Comparison of ENCODE assay signal across 17 mouse cellular contexts in the genomic region with DNA sequence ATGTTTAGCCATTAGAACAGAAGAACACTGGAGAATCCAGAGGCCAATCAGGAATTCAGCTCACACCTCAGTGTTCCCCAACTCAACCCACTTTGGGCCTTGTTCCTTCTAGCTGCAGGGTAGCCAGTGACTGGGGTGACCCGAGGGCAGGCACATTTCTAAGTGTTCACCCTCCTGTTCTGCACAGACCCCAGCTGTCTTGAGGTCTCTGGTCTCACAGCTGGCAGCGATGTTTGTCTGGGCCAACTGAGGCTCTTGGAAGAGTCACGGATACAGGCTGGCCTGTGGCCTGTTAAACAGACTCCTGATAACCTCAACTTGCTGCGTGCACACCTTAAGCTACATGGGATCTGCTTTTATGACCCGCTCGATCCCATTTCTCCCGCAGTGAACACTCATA. TPM values are rescaled to one million over a fixed set of nuclear protein-coding genes. Genes with fewer than 3 reads are reported as not detected.
DNase-seq lines count a peak whose midpoint lies in the region; ATAC-seq and TF ChIP-seq lines count a peak whose summit lies in the region.
"Had no signal": no experiment of that assay in that cellular context is flagged by ENCODE, and none has a peak within 500 bp of the region (broad histone marks: within the 10 kb centered on the region; RNA-seq: fewer than 3 reads in every experiment).

No protein-coding gene starts in this region.

- peak overlapping the region; percentile 62; the same call in 1 of the 2 replicates for H3K27ac ChIP-seq in heart, embryonic 11.5 days (ENCODE audit: low read depth, low read length)
- 0 out of 2 replicates have a peak overlapping the region, but pooled peaks have one; percentile 1 for H3K27ac ChIP-seq in embryonic fibroblast, embryonic 13.5 days (ENCODE audit: insufficient read depth, low read length)
- peak overlapping the region; percentile 56 for H3K27ac ChIP-seq in heart, embryonic 16.5 days (ENCODE audit: low read length)
- peak overlapping the region; percentile 93 for H3K27ac ChIP-seq in liver, postnatal 0 days (ENCODE audit: low read depth)
- H3K27ac ChIP-seq: hindbrain, embryonic 14.5 days; limb, embryonic 12.5 days; stomach, embryonic 15.5 days had no signal

- H3K4me3 ChIP-seq in heart, embryonic 11.5 days (ENCODE audit: low read depth, low read length), result no peak overlapping the region
- no peak overlapping the region for H3K4me3 ChIP-seq in embryonic fibroblast, embryonic 13.5 days (ENCODE audit: insufficient read depth, low read length)
- no peak overlapping the region for H3K4me3 ChIP-seq in heart, embryonic 16.5 days (ENCODE audit: low read length)
- H3K4me3 ChIP-seq in liver, postnatal 0 days (ENCODE audit: low read depth, low read length), result no peak overlapping the region
- H3K4me3 ChIP-seq: limb, embryonic 12.5 days; stomach, embryonic 15.5 days had no signal

- H3K4me2 ChIP-seq in heart, embryonic 11.5 days, result no peak overlapping the region
- no peak overlapping the region for H3K4me2 ChIP-seq in heart, embryonic 16.5 days (ENCODE audit: low read depth, low read length)
- no peak overlapping the region for H3K4me2 ChIP-seq in liver, postnatal 0 days (ENCODE audit: low read depth, low read length)
- H3K4me2 ChIP-seq: hindbrain, embryonic 14.5 days; limb, embryonic 12.5 days; stomach, embryonic 15.5 days had no signal

- no peak for DNase-seq in heart, postnatal 36 days
- no peak for DNase-seq in liver, postnatal 0 days
- no peak for DNase-seq in right cerebral cortex, postnatal 4 days
- DNase-seq in layer of hippocampus, postnatal 14 days (ENCODE audit: low spot score in 2 of 2), result no peak
- DNase-seq: adrenal gland, postnatal 10 days; cerebellum, adult 8-10 months; forebrain, postnatal 0 days; kidney, adult 2 months; kidney, postnatal 4 days; retina, postnatal 1 day; spleen, adult 18-20 months had no signal

- intact Hi-C loops in heart, postnatal 36 days (cut with DNase I), result no loop called here

- no peak for TF ChIP-seq CTCF in embryonic fibroblast, embryonic 13.5 days (IDR thresholded peaks at IDR 0.05; ENCODE audit: borderline replicate concordance, insufficient read depth, low read length)
- TF ChIP-seq CTCF in liver, postnatal 0 days (IDR thresholded peaks at IDR 0.05; ENCODE audit: low read depth), result no peak

- no peaks in the 10 kb centered on the region for H3K9me3 ChIP-seq in heart, embryonic 11.5 days (replicated peaks; ENCODE audit: control insufficient read depth, low read length)
- H3K9me3 ChIP-seq in heart, embryonic 16.5 days (replicated peaks; ENCODE audit: control insufficient read depth, low read length), result no peaks in the 10 kb centered on the region
- H3K9me3 ChIP-seq in liver, postnatal 0 days (ENCODE audit: low read length), result no peaks in the 10 kb centered on the region
- H3K9me3 ChIP-seq: limb, embryonic 12.5 days; stomach, embryonic 15.5 days had no signal

- 85% methylated on average over 7 of the region's 7 CpGs for WGBS in heart, embryonic 11.5 days (ENCODE audit: insufficient replicate concordance)
- WGBS in heart, embryonic 16.5 days, result 83% methylated on average over 7 of the region's 7 CpGs
- 92% methylated on average over 7 of the region's 7 CpGs for WGBS in liver, postnatal 0 days (ENCODE audit: insufficient replicate concordance)

- H3K36me3 ChIP-seq in heart, embryonic 11.5 days (ENCODE audit: control insufficient read depth, insufficient read depth, low read length), result peaks cover 16% of the 10 kb centered on the region
- peaks cover 53% of the 10 kb centered on the region for H3K36me3 ChIP-seq in heart, embryonic 16.5 days (ENCODE audit: control insufficient read depth, insufficient read depth)
- peaks cover 77% of the 10 kb centered on the region for H3K36me3 ChIP-seq in liver, postnatal 0 days (replicated peaks; ENCODE audit: insufficient read depth, low read length)

- no peak for TF ChIP-seq POLR2A in embryonic fibroblast, embryonic 13.5 days (IDR thresholded peaks at IDR 0.05; ENCODE audit: low read depth, low read length)

- H3K4me1 ChIP-seq in heart, embryonic 11.5 days (ENCODE audit: control insufficient read depth, insufficient read depth, low read length), result peaks cover 22% of the 10 kb centered on the region
- peaks cover 10% of the 10 kb centered on the region for H3K4me1 ChIP-seq in embryonic fibroblast, embryonic 13.5 days (ENCODE audit: control insufficient read depth, insufficient read depth, low read length)
- H3K4me1 ChIP-seq in heart, embryonic 16.5 days (ENCODE audit: control insufficient read depth, insufficient read depth, low read length), result peaks cover 24% of the 10 kb centered on the region
- peaks cover 26% of the 10 kb centered on the region for H3K4me1 ChIP-seq in liver, postnatal 0 days (ENCODE audit: insufficient read depth)
- H3K4me1 ChIP-seq: limb, embryonic 12.5 days; stomach, embryonic 15.5 days had no signal

- TF ChIP-seq EP300 in liver, postnatal 0 days (IDR thresholded peaks at IDR 0.05; ENCODE audit: low read depth), result no peak

- no peak for ATAC-seq in heart, embryonic 11.5 days (replicated peaks; ENCODE audit: insufficient number of reproducible peaks, low FRiP score, low TSS enrichment)
- ATAC-seq in heart, embryonic 16.5 days (replicated peaks; ENCODE audit: extremely low read depth, insufficient read depth, low FRiP score), result no peak
- no peak for ATAC-seq in liver, postnatal 0 days
- ATAC-seq: forebrain, postnatal 0 days had no signal

- peak overlapping the region; percentile 29; the same call in 1 of the 2 replicates for H3K9ac ChIP-seq in heart, embryonic 11.5 days (ENCODE audit: low read depth, low read length)
- H3K9ac ChIP-seq in heart, embryonic 16.5 days (ENCODE audit: low read length), result peak overlapping the region; percentile 14; the same call in 1 of the 2 replicates
- no peak overlapping the region for H3K9ac ChIP-seq in liver, postnatal 0 days (replicated peaks)
- H3K9ac ChIP-seq: forebrain, postnatal 0 days; hindbrain, embryonic 14.5 days; limb, embryonic 12.5 days; stomach, embryonic 15.5 days had no signal

- H3K27me3 ChIP-seq in heart, embryonic 11.5 days (ENCODE audit: control insufficient read depth, insufficient read depth, low read length), result no peaks in the 10 kb centered on the region
- no peaks in the 10 kb centered on the region for H3K27me3 ChIP-seq in heart, embryonic 16.5 days (ENCODE audit: control insufficient read depth, insufficient read depth, low read length)
- no peaks in the 10 kb centered on the region for H3K27me3 ChIP-seq in liver, postnatal 0 days (ENCODE audit: insufficient read depth, low read length)
- H3K27me3 ChIP-seq: limb, embryonic 12.5 days; stomach, embryonic 15.5 days had no signal

RNA-seq across cellular contexts. Expression of gene Tpm1, which starts 23.1 kb away (rescaled TPM):
- polyA plus RNA-seq in heart, embryonic 11.5 days (2014; fragmentation: Nextera tagmentation; extraction: Ambion mirVana), result 4,955 and 5,093 TPM in 2 replicates
- total RNA-seq in heart, postnatal 36 days (2021), result over 10,000 TPM; 11,452 to 11,878 TPM
- 2,470 and 3,105 TPM in 2 replicates for polyA plus RNA-seq in embryonic fibroblast, embryonic 13.5 days (2011; ENCODE audit: insufficient read length, low read depth, missing spikeins)
- polyA plus RNA-seq in heart, embryonic 16.5 days (2015; fragmentation: Nextera tagmentation; extraction: Ambion mirVana), result 5,077 and 5,310 TPM in 2 replicates
- polyA plus RNA-seq in liver, postnatal 0 days (2015; fragmentation: Nextera tagmentation; extraction: Ambion mirVana), result 85.7 and 147 TPM in 2 replicates
- 100 to 1,000 TPM; 230 to 252 TPM for total RNA-seq in layer of hippocampus, postnatal 14 days (2021)

RNA-seq across cellular contexts. Expression of gene Lactb, which starts 50.8 kb away (rescaled TPM):
- polyA plus RNA-seq in heart, embryonic 11.5 days (2014; fragmentation: Nextera tagmentation; extraction: Ambion mirVana), result 12.2 and 12.3 TPM in 2 replicates
- total RNA-seq in heart, postnatal 36 days (2021), result 10 to 100 TPM; 21.5 to 23.9 TPM
- 15.4 and 21.9 TPM in 2 replicates for polyA plus RNA-seq in embryonic fibroblast, embryonic 13.5 days (2011; ENCODE audit: insufficient read length, low read depth, missing spikeins)
- polyA plus RNA-seq in heart, embryonic 16.5 days (2015; fragmentation: Nextera tagmentation; extraction: Ambion mirVana), result 5.4 and 6.3 TPM in 2 replicates
- 13.3 and 15.2 TPM in 2 replicates for polyA plus RNA-seq in liver, postnatal 0 days (2015; fragmentation: Nextera tagmentation; extraction: Ambion mirVana)
- 10 to 100 TPM; 15.2 to 18.0 TPM for total RNA-seq in layer of hippocampus, postnatal 14 days (2021)

Comparison
In these comparisons a context has a peak if more than half of its experiments do, and no peak if none do; other contexts are left out.
1. H3K27ac ChIP-seq: peak in every context shown above with its lines; median percentile 93 in liver, postnatal 0 days; 62 in heart, embryonic 11.5 days; 56 in heart, embryonic 16.5 days; 1 in embryonic fibroblast, embryonic 13.5 days.
2. RNA of gene Tpm1, which starts 23.1 kb away (polyA plus RNA-seq): 5,077 to 5,310 TPM in heart, embryonic 16.5 days, 4,955 to 5,093 TPM in heart, embryonic 11.5 days and 2,470 to 3,105 TPM in embryonic fibroblast, embryonic 13.5 days; 85.7 to 147 TPM in liver, postnatal 0 days; every median in the first group is over 10 times any median in the second.